Mouse (Mus musculus) cortical plate, adult 2 months (tissue): ENCODE results near the gene Auts2. TPM values are rescaled to one million over a fixed set of nuclear protein-coding genes. Genes with fewer than 3 reads are reported as not detected.
A peak's percentile ranks its signal among the peaks of the same experiment; 100 is the strongest.

Source experiments
- H3K27ac ChIP-seq: fragments of 200-500 bp; 2 replicates; pipeline ENCODE4 v1.5.1; 2012; ENCODE audit warnings: low read length, control low read depth, inconsistent platforms; ENCODE audit not compliant: insufficient read depth
- H3K4me1 ChIP-seq: fragments of 200-500 bp; 2 replicates; pipeline ENCODE4 v1.6.1; 2011; ENCODE audit warnings: low read length; ENCODE audit not compliant: control insufficient read depth, insufficient read depth
- H3K4me3 ChIP-seq: fragments of 200-500 bp; 2 replicates; pipeline ENCODE4 v1.5.1; 2011; ENCODE audit warnings: mild to moderate bottlenecking, low read length, control low read depth; ENCODE audit not compliant: insufficient read depth
- CTCF ChIP-seq: fragments of 200-500 bp; IDR thresholded peaks from 2 replicates; pipeline ENCODE4 v1.5.1; 2011; ENCODE audit warnings: mild to moderate bottlenecking, control low read depth, low read length; ENCODE audit not compliant: insufficient read depth; ENCODE audit errors: extremely low read depth
- POLR2A ChIP-seq: fragments of 200-500 bp; IDR thresholded peaks from 2 replicates; pipeline ENCODE4 v1.6.1; 2011; ENCODE audit warnings: mild to moderate bottlenecking, low read length, control low read depth; ENCODE audit not compliant: insufficient read depth; ENCODE audit errors: extremely low read depth
- polyA plus RNA-seq: library from polyadenylated mRNA; depleted of rRNA; stranded (reverse); fragments of >200 nt; gene quantifications from 2 replicates; pipeline ENCODE4 v1.2.3, GENCODE M21; 2012

Auts2 gene
- polyA plus RNA-seq, 1 experiment, result 29.7 TPM

DNA sequence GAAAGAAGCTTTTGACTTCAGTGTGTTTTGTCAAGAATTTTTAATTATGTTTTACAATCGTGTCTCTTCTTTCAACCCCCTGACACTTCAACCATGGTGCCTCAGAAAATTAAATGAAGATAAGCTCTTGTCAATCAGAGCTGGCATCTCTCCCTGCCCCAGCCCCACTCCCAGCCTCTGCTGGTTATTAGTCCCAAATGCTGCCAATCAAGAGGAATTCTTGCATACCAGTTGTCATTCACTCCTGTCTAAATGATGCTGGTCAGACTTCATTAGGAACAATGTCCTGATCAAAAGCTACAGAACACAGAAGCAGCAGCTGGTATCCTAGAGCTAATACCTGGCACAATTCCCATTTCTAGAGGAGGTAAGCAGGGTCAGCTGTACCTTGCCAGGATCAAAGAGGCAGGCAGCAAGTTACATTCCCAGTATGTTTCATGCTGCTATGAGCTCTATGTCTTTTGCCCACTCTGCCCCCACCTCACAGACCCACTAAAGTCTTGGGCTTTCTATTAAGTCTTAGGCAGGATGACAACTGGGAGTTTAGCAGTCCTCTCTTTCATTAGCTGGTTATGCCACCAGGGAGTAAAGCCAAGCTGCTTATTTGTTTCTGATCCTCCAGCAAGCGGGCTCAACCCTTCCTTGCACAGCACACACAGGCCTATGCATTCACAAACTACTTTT, 134.1 kb downstream of the Auts2 start:
- Histone ChIP-seq H3K4me3 (no peak overlapping the region), H3K4me1 (peaks cover 2% of the 10 kb centered on the region), H3K27ac (no peak overlapping the region)
- TF ChIP-seq CTCF, result no peak
- TF ChIP-seq POLR2A, result no peak

DNA sequence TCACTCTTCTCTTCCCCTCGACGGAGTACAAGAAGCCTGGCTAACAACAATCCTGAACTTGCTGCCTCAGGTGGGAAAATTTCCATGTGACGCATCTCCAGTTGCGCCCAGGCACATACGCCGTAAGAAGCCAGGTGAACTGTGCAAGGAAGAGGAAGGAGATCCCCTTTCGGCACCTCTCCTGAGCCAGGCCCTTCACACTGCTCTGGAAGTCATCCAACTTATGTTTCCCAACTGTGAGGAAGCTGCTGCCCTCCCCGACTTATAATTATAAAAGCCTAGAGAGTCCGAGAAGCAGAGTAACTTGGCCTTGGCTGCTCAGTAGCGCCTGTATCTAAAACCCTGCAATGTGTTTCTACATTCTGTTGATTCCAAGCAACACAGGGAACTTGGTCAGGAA, 142.6 kb downstream of the Auts2 start:
- H3K27ac ChIP-seq, result no peak overlapping the region
- peaks cover 7% of the 10 kb centered on the region for H3K4me1 ChIP-seq
- H3K4me3 ChIP-seq, result no peak overlapping the region
- TF ChIP-seq CTCF, result no peak
- no peak for TF ChIP-seq POLR2A

DNA sequence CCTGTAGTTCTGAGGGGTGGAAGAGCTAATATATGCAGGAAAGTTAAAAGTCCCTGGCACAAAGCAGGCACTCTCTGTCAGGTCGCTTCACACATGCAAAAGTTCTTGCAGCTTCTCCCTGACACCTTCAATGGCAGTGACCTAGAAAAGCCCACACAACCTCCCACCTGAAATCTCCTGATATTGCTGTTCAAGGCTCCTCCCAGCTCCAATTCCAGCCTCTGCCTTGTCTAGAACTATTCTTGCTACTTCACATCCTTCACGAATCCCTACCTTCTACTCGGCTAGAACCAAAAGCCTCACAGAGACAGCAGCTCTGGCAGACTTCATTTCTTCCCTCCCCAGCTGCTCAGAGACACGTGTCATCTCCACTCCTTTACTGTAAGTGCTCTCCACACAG, 143.7 kb downstream of the Auts2 start:
- TF ChIP-seq CTCF (no peak), POLR2A (no peak)
- no peak overlapping the region for H3K27ac ChIP-seq
- H3K4me1 ChIP-seq, result peaks cover 7% of the 10 kb centered on the region
- no peak overlapping the region for H3K4me3 ChIP-seq

- TF ChIP-seq CTCF, result no peak
- no peak for TF ChIP-seq POLR2A
- no peak overlapping the region for H3K4me3 ChIP-seq
- no peak overlapping the region for H3K27ac ChIP-seq
- H3K4me1 ChIP-seq, result peaks cover 7% of the 10 kb centered on the region
Measured at GRCm38 (mm10) chr5:132395922-132396321, 147.2 kb downstream of the Auts2 start.

- Histone ChIP-seq H3K27ac (no peak overlapping the region), H3K4me3 (no peak overlapping the region), H3K4me1 (peaks cover 6% of the 10 kb centered on the region)
- no peak for TF ChIP-seq CTCF
Measured at GRCm38 (mm10) chr5:132394800-132395575, 148.2 kb downstream of the Auts2 start.

DNA sequence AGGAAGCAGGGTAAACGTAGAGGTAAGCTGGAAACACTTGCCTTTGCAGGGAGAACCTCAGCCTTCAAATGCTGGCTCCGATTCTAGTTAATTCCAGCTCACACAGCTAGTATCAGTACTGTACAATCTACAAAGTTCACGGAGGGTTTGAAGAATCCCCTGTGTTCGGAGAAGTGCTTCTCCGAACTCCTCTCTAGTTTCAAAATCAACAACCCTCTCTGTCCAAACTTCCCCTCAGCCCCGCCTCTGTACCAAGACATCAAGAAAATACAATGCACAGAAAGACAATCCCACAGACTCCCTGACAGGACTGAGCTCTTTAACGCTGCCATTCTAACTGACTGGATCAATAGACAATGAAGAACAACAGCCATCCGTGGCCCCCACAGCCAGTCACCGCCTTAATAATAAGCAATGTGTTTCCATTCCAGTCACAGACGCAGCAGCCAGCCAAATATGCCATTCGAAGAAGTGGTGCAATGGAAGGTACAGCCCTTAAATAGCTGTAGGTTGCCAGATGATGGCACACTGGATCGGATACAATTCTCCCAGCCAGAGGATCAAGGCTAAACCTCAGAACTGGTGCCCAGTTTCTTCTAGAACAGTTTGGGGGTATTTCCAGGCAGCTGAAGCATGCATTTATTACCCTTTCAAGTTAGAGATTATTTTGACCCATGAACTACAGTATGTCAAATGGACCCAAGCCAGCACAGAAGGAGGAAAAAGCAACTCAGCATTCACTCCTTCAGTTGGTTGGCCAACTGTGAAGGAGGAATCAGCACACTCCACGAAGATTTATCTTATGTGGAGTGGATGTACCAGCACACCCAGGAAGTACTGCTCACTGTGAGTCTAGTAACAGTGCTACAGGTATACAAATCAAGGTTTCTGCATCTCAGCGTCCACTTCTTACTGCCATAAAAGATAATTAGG, 151.0 kb downstream of the Auts2 start:
- TF ChIP-seq POLR2A (no peak), CTCF (no peak)
- H3K4me3 ChIP-seq, result no peak overlapping the region
- H3K4me1 ChIP-seq, result peaks cover 3% of the 10 kb centered on the region; the same call in 1 of the 2 replicates
- H3K27ac ChIP-seq, result no peak overlapping the region

GRCm38 (mm10) chr5:132388746-132389145, 154.4 kb downstream of the Auts2 start:
- H3K4me1 ChIP-seq, result peaks cover 3% of the 10 kb centered on the region; the same call in 1 of the 2 replicates
- no peak overlapping the region for H3K27ac ChIP-seq
- TF ChIP-seq POLR2A, result no peak
- TF ChIP-seq CTCF, result peak; percentile 64
- no peak overlapping the region for H3K4me3 ChIP-seq

DNA sequence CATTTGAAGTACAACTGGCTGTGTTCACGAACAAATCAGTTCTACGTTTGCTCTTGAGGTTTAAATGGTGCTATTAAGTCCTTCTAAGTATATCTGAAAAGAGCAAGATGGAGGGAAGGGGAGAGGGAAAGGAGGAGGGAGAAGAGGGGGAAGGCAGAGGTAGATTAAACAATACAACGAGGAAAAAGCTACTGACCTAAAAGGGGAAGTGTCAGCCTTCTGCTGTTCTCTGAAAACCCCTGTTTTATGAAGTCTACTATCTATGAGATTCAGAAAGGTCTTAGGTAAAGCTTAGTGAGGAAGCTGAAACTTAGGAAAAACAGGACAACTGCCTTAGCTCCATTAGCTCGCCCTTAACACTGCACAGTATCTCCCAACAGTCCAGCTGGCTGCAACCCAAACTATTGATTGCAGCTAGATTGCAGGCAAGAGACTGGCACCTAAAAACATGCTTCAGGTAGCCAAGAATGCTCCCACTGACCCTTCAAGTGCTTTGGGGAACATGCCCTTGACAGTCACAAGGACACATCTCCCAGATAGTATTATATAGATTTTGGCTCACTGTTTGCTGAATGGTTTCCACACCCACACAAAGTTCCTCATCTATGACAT, 157.8 kb downstream of the Auts2 start:
- H3K4me1 ChIP-seq, result 0 out of 2 replicates have a peak, but pooled peaks cover 1% of the 10 kb centered on the region
- no peak overlapping the region for H3K4me3 ChIP-seq
- TF ChIP-seq CTCF (no peak), POLR2A (no peak)
- H3K27ac ChIP-seq, result no peak overlapping the region

DNA sequence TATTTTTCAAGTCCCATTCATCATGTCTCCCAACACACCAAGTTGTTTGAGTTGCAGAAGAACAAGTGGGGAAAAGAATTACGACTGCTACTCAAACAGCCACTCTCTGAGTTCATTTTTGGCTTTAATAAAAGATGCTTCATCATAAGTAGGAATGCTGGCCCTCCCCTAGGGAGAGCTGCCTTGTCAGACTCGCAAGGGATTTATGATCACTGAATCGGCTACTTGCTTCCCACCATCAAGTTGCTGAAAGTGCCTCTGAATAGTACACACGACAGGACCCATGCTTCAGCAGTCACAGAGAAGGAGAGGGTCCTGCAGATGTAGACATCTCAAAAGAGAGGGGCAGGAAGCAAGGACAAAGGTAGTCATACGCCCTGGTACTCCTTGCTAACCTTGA, 162.9 kb downstream of the Auts2 start:
- peaks cover 1% of the 10 kb centered on the region; the same call in 1 of the 2 replicates for H3K4me1 ChIP-seq
- no peak overlapping the region for H3K4me3 ChIP-seq
- no peak overlapping the region for H3K27ac ChIP-seq
- no peak for TF ChIP-seq CTCF
- TF ChIP-seq POLR2A, result no peak
